ENCODE assay signal across 24 mouse cellular contexts in genomic region chr11:62816591-62816990, GRCm38 (mm10). TPM values are rescaled to one million over a fixed set of nuclear protein-coding genes. Genes with fewer than 3 reads are reported as not detected.
DNase-seq lines count a peak whose midpoint lies in the region; ATAC-seq and TF ChIP-seq lines count a peak whose summit lies in the region.
"Had no signal": no experiment of that assay in that cellular context is flagged by ENCODE, and none has a peak within 500 bp of the region (broad histone marks: within the 10 kb centered on the region; RNA-seq: fewer than 3 reads in every experiment).

No protein-coding gene starts in this region.

- no peaks in the 10 kb centered on the region for H3K36me3 ChIP-seq in hindbrain, postnatal 0 days (ENCODE audit: insufficient read depth, low read length)
- H3K36me3 ChIP-seq in hindbrain, embryonic 12.5 days = no peaks in the 10 kb centered on the region
- no peaks in the 10 kb centered on the region for H3K36me3 ChIP-seq in midbrain, embryonic 14.5 days (ENCODE audit: control insufficient read depth, insufficient read depth, low read length)
- no peaks in the 10 kb centered on the region for H3K36me3 ChIP-seq in midbrain, embryonic 13.5 days
- no peaks in the 10 kb centered on the region for H3K36me3 ChIP-seq in heart, embryonic 12.5 days
- H3K36me3 ChIP-seq: embryonic facial prominence, embryonic 12.5 days; forebrain, embryonic 12.5 days; forebrain, embryonic 15.5 days; heart, embryonic 13.5 days; hindbrain, embryonic 13.5 days had no signal

- WGBS in hindbrain, postnatal 0 days = 63% methylated on average over 6 of the region's 6 CpGs
- WGBS in hindbrain, embryonic 12.5 days = 72% methylated on average over 6 of the region's 6 CpGs
- 79% methylated on average over 6 of the region's 6 CpGs for WGBS in midbrain, embryonic 14.5 days
- 73% methylated on average over 6 of the region's 6 CpGs for WGBS in midbrain, embryonic 13.5 days
- WGBS in heart, embryonic 12.5 days = 65% methylated on average over 6 of the region's 6 CpGs

- TF ChIP-seq CTCF in hindbrain, postnatal 0 days (IDR thresholded peaks at IDR 0.05; ENCODE audit: low read depth) = no peak

- no peak overlapping the region for H3K27ac ChIP-seq in hindbrain, postnatal 0 days
- H3K27ac ChIP-seq in hindbrain, embryonic 12.5 days = no peak overlapping the region
- no peak overlapping the region for H3K27ac ChIP-seq in midbrain, embryonic 14.5 days (replicated peaks; ENCODE audit: low read depth, low read length)
- no peak overlapping the region for H3K27ac ChIP-seq in midbrain, embryonic 13.5 days
- no peak overlapping the region for H3K27ac ChIP-seq in heart, embryonic 12.5 days (ENCODE audit: poor library complexity, severe bottlenecking)
- H3K27ac ChIP-seq: embryonic facial prominence, embryonic 12.5 days; forebrain, embryonic 12.5 days; forebrain, embryonic 15.5 days; heart, embryonic 13.5 days; hindbrain, embryonic 13.5 days had no signal

- no peak overlapping the region for H3K4me2 ChIP-seq in hindbrain, postnatal 0 days (ENCODE audit: low read depth, low read length)
- H3K4me2 ChIP-seq in hindbrain, embryonic 12.5 days (replicated peaks) = no peak overlapping the region
- no peak overlapping the region for H3K4me2 ChIP-seq in midbrain, embryonic 14.5 days (ENCODE audit: low read length)
- no peak overlapping the region for H3K4me2 ChIP-seq in midbrain, embryonic 13.5 days (replicated peaks)
- no peak overlapping the region for H3K4me2 ChIP-seq in heart, embryonic 12.5 days
- H3K4me2 ChIP-seq: embryonic facial prominence, embryonic 12.5 days; forebrain, embryonic 12.5 days; forebrain, embryonic 15.5 days; heart, embryonic 13.5 days; hindbrain, embryonic 13.5 days had no signal

- ATAC-seq in hindbrain, postnatal 0 days = no peak
- no peak for ATAC-seq in hindbrain, embryonic 12.5 days (ENCODE audit: low FRiP score)
- ATAC-seq in midbrain, embryonic 14.5 days (ENCODE audit: low FRiP score, low TSS enrichment) = no peak
- no peak for ATAC-seq in midbrain, embryonic 13.5 days
- ATAC-seq in heart, embryonic 12.5 days (ENCODE audit: insufficient number of reproducible peaks, low FRiP score) = no peak
- ATAC-seq: activated CD4-positive, CD25-positive, alpha-beta regulatory T cell, adult 4 months; forebrain, embryonic 15.5 days; hindbrain, embryonic 16.5 days; inflammation-experienced regulatory T-cells, adult 6 months; intestine, embryonic 16.5 days had no signal

- no peak overlapping the region for H3K9ac ChIP-seq in hindbrain, postnatal 0 days (replicated peaks; ENCODE audit: low read length)
- H3K9ac ChIP-seq in hindbrain, embryonic 12.5 days = no peak overlapping the region
- no peak overlapping the region for H3K9ac ChIP-seq in midbrain, embryonic 14.5 days (replicated peaks; ENCODE audit: low read length)
- H3K9ac ChIP-seq in midbrain, embryonic 13.5 days (replicated peaks) = no peak overlapping the region
- no peak overlapping the region for H3K9ac ChIP-seq in heart, embryonic 12.5 days
- H3K9ac ChIP-seq: embryonic facial prominence, embryonic 12.5 days; forebrain, embryonic 12.5 days; forebrain, embryonic 15.5 days; heart, embryonic 13.5 days; hindbrain, embryonic 13.5 days had no signal

- DNase-seq in hindbrain, postnatal 0 days (ENCODE audit: low spot score) = peak; percentile 5
- peak; percentile 14 for DNase-seq in midbrain, embryonic 14.5 days
- DNase-seq in MN1 (ENCODE audit: low spot score) = peak; percentile 73
- no peak for DNase-seq in retina, embryonic 14.5 days (ENCODE audit: low spot score)
- DNase-seq: adrenal gland, adult 8-10 months; adrenal gland, postnatal 25 days; cerebellum, adult 18-20 months; cerebellum, adult 9-10 months; cerebellum, postnatal 14 days; gastrocnemius, postnatal 25 days; heart, adult 18-20 months had no signal

- no peak overlapping the region for H3K4me3 ChIP-seq in hindbrain, postnatal 0 days (ENCODE audit: low read length)
- H3K4me3 ChIP-seq in hindbrain, embryonic 12.5 days = no peak overlapping the region
- H3K4me3 ChIP-seq in midbrain, embryonic 14.5 days (replicated peaks; ENCODE audit: low read depth, low read length) = no peak overlapping the region
- H3K4me3 ChIP-seq in midbrain, embryonic 13.5 days (replicated peaks) = no peak overlapping the region
- H3K4me3 ChIP-seq in heart, embryonic 12.5 days = no peak overlapping the region
- H3K4me3 ChIP-seq: embryonic facial prominence, embryonic 12.5 days; erythroblast, embryonic 14.5 days; forebrain, embryonic 12.5 days; forebrain, embryonic 15.5 days; heart, embryonic 13.5 days; hindbrain, embryonic 13.5 days had no signal

- H3K9me3 ChIP-seq in hindbrain, postnatal 0 days (ENCODE audit: low read length) = no peaks in the 10 kb centered on the region
- H3K9me3 ChIP-seq in hindbrain, embryonic 12.5 days (replicated peaks) = no peaks in the 10 kb centered on the region
- H3K9me3 ChIP-seq in midbrain, embryonic 14.5 days (ENCODE audit: control insufficient read depth, low read length) = no peaks in the 10 kb centered on the region
- H3K9me3 ChIP-seq in midbrain, embryonic 13.5 days = no peaks in the 10 kb centered on the region
- H3K9me3 ChIP-seq in heart, embryonic 12.5 days (replicated peaks) = no peaks in the 10 kb centered on the region
- H3K9me3 ChIP-seq: embryonic facial prominence, embryonic 12.5 days; forebrain, embryonic 12.5 days; forebrain, embryonic 15.5 days; heart, embryonic 13.5 days; hindbrain, embryonic 13.5 days had no signal

- peaks cover 5% of the 10 kb centered on the region; the same call in 1 of the 2 replicates for H3K4me1 ChIP-seq in hindbrain, postnatal 0 days (ENCODE audit: insufficient read depth, low read length)
- H3K4me1 ChIP-seq in hindbrain, embryonic 12.5 days = peaks cover 13% of the 10 kb centered on the region
- H3K4me1 ChIP-seq in midbrain, embryonic 14.5 days (ENCODE audit: control insufficient read depth, insufficient read depth, low read length) = peaks cover 11% of the 10 kb centered on the region
- H3K4me1 ChIP-seq in midbrain, embryonic 13.5 days (replicated peaks) = peaks cover 14% of the 10 kb centered on the region
- H3K4me1 ChIP-seq in heart, embryonic 12.5 days (replicated peaks) = peaks cover 27% of the 10 kb centered on the region

- no peaks in the 10 kb centered on the region for H3K27me3 ChIP-seq in hindbrain, postnatal 0 days (ENCODE audit: insufficient read depth, low read length)
- H3K27me3 ChIP-seq in hindbrain, embryonic 12.5 days = no peaks in the 10 kb centered on the region
- no peaks in the 10 kb centered on the region for H3K27me3 ChIP-seq in midbrain, embryonic 14.5 days (ENCODE audit: control insufficient read depth, insufficient read depth, low read length)
- H3K27me3 ChIP-seq in midbrain, embryonic 13.5 days = no peaks in the 10 kb centered on the region
- no peaks in the 10 kb centered on the region for H3K27me3 ChIP-seq in heart, embryonic 12.5 days (replicated peaks)
- H3K27me3 ChIP-seq: embryonic facial prominence, embryonic 12.5 days; forebrain, embryonic 15.5 days; heart, embryonic 13.5 days; hindbrain, embryonic 13.5 days had no signal

RNA-seq across cellular contexts. Expression of gene Trim16, which starts 3.4 kb away (rescaled TPM):
- 5.2 and 7.2 TPM in 2 replicates for total RNA-seq in hindbrain, postnatal 0 days (2014; rRNA removed)
- polyA plus RNA-seq in hindbrain, postnatal 0 days (2015; fragmentation: Nextera tagmentation; extraction: Ambion mirVana) = 5.5 and 6.1 TPM in 2 replicates
- polyA plus RNA-seq in hindbrain, embryonic 12.5 days (2016; fragmentation: Nextera tagmentation; extraction: Ambion mirVana) = 8.0 and 9.4 TPM in 2 replicates
- polyA plus RNA-seq in midbrain, embryonic 14.5 days (2014; fragmentation: Nextera tagmentation; extraction: Ambion mirVana) = 4.5 and 6.8 TPM in 2 replicates
- 4.5 and 5.3 TPM in 2 replicates for polyA plus RNA-seq in midbrain, embryonic 13.5 days (2015; fragmentation: Nextera tagmentation; extraction: Ambion mirVana)
- polyA plus RNA-seq in heart, embryonic 12.5 days (2016; fragmentation: Nextera tagmentation; extraction: Ambion mirVana) = 5.4 and 6.0 TPM in 2 replicates
- polyA plus RNA-seq: erythroblast, embryonic 14.5 days had no signal

RNA-seq across cellular contexts. Expression of gene Zfp286, which starts 27.3 kb away (rescaled TPM):
- total RNA-seq in hindbrain, postnatal 0 days (2014; rRNA removed) = 13.7 and 18.3 TPM in 2 replicates
- 14.8 and 17.8 TPM in 2 replicates for polyA plus RNA-seq in hindbrain, postnatal 0 days (2015; fragmentation: Nextera tagmentation; extraction: Ambion mirVana)
- polyA plus RNA-seq in hindbrain, embryonic 12.5 days (2016; fragmentation: Nextera tagmentation; extraction: Ambion mirVana) = 31.2 and 31.9 TPM in 2 replicates
- polyA plus RNA-seq in midbrain, embryonic 14.5 days (2014; fragmentation: Nextera tagmentation; extraction: Ambion mirVana) = 31.2 and 32.5 TPM in 2 replicates
- polyA plus RNA-seq in midbrain, embryonic 13.5 days (2015; fragmentation: Nextera tagmentation; extraction: Ambion mirVana) = 35.4 and 37.9 TPM in 2 replicates
- 10.6 and 11.0 TPM in 2 replicates for polyA plus RNA-seq in heart, embryonic 12.5 days (2016; fragmentation: Nextera tagmentation; extraction: Ambion mirVana)
- polyA plus RNA-seq: erythroblast, embryonic 14.5 days had no signal

RNA-seq across cellular contexts. Expression of gene Fbxw10, which starts 30.3 kb away (rescaled TPM):
- 0.36 and 0.37 TPM in 2 replicates for total RNA-seq in hindbrain, postnatal 0 days (2014; rRNA removed)
- polyA plus RNA-seq in hindbrain, postnatal 0 days (2015; fragmentation: Nextera tagmentation; extraction: Ambion mirVana) = 0.36 and 0.82 TPM in 2 replicates
- 0.25 and 0.40 TPM in 2 replicates for polyA plus RNA-seq in hindbrain, embryonic 12.5 days (2016; fragmentation: Nextera tagmentation; extraction: Ambion mirVana)
- polyA plus RNA-seq in midbrain, embryonic 14.5 days (2014; fragmentation: Nextera tagmentation; extraction: Ambion mirVana) = 0.24 and 0.27 TPM in 2 replicates
- 0.22 and 0.24 TPM in 2 replicates for polyA plus RNA-seq in midbrain, embryonic 13.5 days (2015; fragmentation: Nextera tagmentation; extraction: Ambion mirVana)
- 0.17 and 0.23 TPM in 2 replicates for polyA plus RNA-seq in heart, embryonic 12.5 days (2016; fragmentation: Nextera tagmentation; extraction: Ambion mirVana)
- polyA plus RNA-seq: erythroblast, embryonic 14.5 days had no signal
